Mouse (Mus musculus) lung, postnatal 0 days (tissue): ENCODE data around the gene Ptp4a2. TPM values are rescaled to one million over a fixed set of nuclear protein-coding genes. Genes with fewer than 3 reads are reported as not detected.

Source experiments
- ATAC-seq: fragments of 200-750 bp; cut with Nextera tagmentation; 2 replicates; pipeline ENCODE4 v1.8.0; 2017; ENCODE audit warnings: moderate library complexity
- DNase-seq: peaks from one replicate; pipeline ENCODE4 v3.0.0-alpha.2; 2016; ENCODE audit warnings: low spot score
- H3K27ac ChIP-seq: fragments of 300-500 bp; sonication (generic); 2 replicates; pipeline ENCODE4 v1.5.1; 2014; ENCODE audit warnings: antibody characterized with exemption, mild to moderate bottlenecking, low read length, mixed read lengths
- H3K27me3 ChIP-seq: fragments of 300-500 bp; sonication (generic); replicated peaks from 2 replicates; pipeline ENCODE4 v1.6.1; 2014; ENCODE audit warnings: low read length, mixed read lengths; ENCODE audit not compliant: insufficient read depth
- H3K36me3 ChIP-seq: fragments of 300-500 bp; sonication (generic); 2 replicates; pipeline ENCODE4 v1.6.1; 2014; ENCODE audit warnings: low read length, mixed read lengths; ENCODE audit not compliant: insufficient read depth
- H3K4me1 ChIP-seq: fragments of 300-500 bp; sonication (generic); 2 replicates; pipeline ENCODE4 v1.6.1; 2014; ENCODE audit warnings: antibody characterized with exemption, low read depth, low read length, mixed read lengths; ENCODE audit not compliant: insufficient read depth
- H3K4me2 ChIP-seq: fragments of 300-500 bp; sonication (generic); replicated peaks from 2 replicates; pipeline ENCODE4 v1.6.1; 2014; ENCODE audit warnings: low read depth, mild to moderate bottlenecking, low read length, moderate library complexity, mixed read lengths
- H3K4me3 ChIP-seq: fragments of 300-500 bp; sonication (generic); 2 replicates; pipeline ENCODE4 v1.5.1; 2014; ENCODE audit warnings: low read depth, low read length
- H3K9ac ChIP-seq: fragments of 300-500 bp; sonication (generic); replicated peaks from 2 replicates; pipeline ENCODE4 v1.6.1; 2014; ENCODE audit warnings: low read depth, mild to moderate bottlenecking
- H3K9me3 ChIP-seq: fragments of 300-500 bp; sonication (generic); 2 replicates; pipeline ENCODE4 v1.6.1; 2016; ENCODE audit warnings: low read length, mixed read lengths
- CTCF ChIP-seq: IDR thresholded peaks from 2 replicates; pipeline ENCODE4 v1.5.1; 2016; ENCODE audit warnings: antibody characterized with exemption, mild to moderate bottlenecking
- EP300 ChIP-seq: IDR thresholded peaks from 2 replicates; pipeline ENCODE4 v1.6.1; 2016; ENCODE audit warnings: antibody characterized with exemption, mild to moderate bottlenecking, control low read depth
- WGBS: fragments of 180-500 bp; shearing (Covaris S2); extraction: QIAGEN DNeasy Blood & Tissue Kit; methylation state at CpG from one replicate; pipeline ENCODE4 v1.1.7; 2014; 5-methylcytosine and 5-hydroxymethylcytosine counted together
- polyA plus RNA-seq: library from polyadenylated mRNA; unstranded; fragments of >200 nt; fragmentation: Nextera tagmentation; extraction: Ambion mirVana; gene quantifications from 2 replicates; pipeline ENCODE4 v1.2.1, GENCODE M21; 2015

Ptp4a2 gene
- polyA plus RNA-seq, 1 experiment from 2014 or later, result 318 TPM

GRCm38 (mm10) chr4:129835296-129835695 is 24.3 kb downstream of the Ptp4a2 start:
- no peak for ATAC-seq
- WGBS, result 85% methylated on average over 7 of the region's 7 CpGs
- H3K9me3 ChIP-seq, result no peaks in the 10 kb centered on the region
- H3K9ac ChIP-seq, result no peak overlapping the region
- no peaks in the 10 kb centered on the region; the same call in 1 of the 2 replicates for H3K36me3 ChIP-seq
- no peak for TF ChIP-seq EP300
- no peak for TF ChIP-seq CTCF
- no peak overlapping the region for H3K27ac ChIP-seq
- no peak overlapping the region for H3K4me2 ChIP-seq
- H3K4me3 ChIP-seq, result no peak overlapping the region
- no peaks in the 10 kb centered on the region for H3K4me1 ChIP-seq
- no peak for DNase-seq
- no peaks in the 10 kb centered on the region for H3K27me3 ChIP-seq

GRCm38 (mm10) chr4:129839866-129840555 is 29.0 kb downstream of the Ptp4a2 start:
- no peak for ATAC-seq
- peaks cover 5% of the 10 kb centered on the region; the same call in 1 of the 2 replicates for H3K36me3 ChIP-seq
- no peaks in the 10 kb centered on the region for H3K9me3 ChIP-seq
- WGBS, result 85% methylated on average over 7 of the region's 7 CpGs
- H3K27me3 ChIP-seq, result no peaks in the 10 kb centered on the region
- no peak for DNase-seq
- no peak overlapping the region for H3K9ac ChIP-seq
- H3K27ac ChIP-seq, result no peak overlapping the region
- no peak overlapping the region for H3K4me2 ChIP-seq
- no peaks in the 10 kb centered on the region for H3K4me1 ChIP-seq
- no peak overlapping the region for H3K4me3 ChIP-seq
- TF ChIP-seq EP300, result no peak
- TF ChIP-seq CTCF, result no peak

- ATAC-seq (no peak), DNase-seq (peak; percentile 14)
- Histone ChIP-seq H3K9me3 (no peaks in the 10 kb centered on the region), H3K4me1 (no peaks in the 10 kb centered on the region), H3K36me3 (peaks cover 21% of the 10 kb centered on the region; the same call in 1 of the 2 replicates), H3K4me2 (no peak overlapping the region), H3K27ac (no peak overlapping the region), H3K9ac (no peak overlapping the region), H3K27me3 (no peaks in the 10 kb centered on the region), H3K4me3 (no peak overlapping the region)
- 76% methylated on average over 9 of the region's 9 CpGs for WGBS
- TF ChIP-seq EP300 (no peak), CTCF (peak; percentile 65)
These were observed 35.8 kb downstream of the Ptp4a2 start for GRCm38 (mm10) chr4:129846823-129847222.

GRCm38 (mm10) chr4:129850491-129850890 is 39.5 kb downstream of the Ptp4a2 start:
- Histone ChIP-seq H3K4me1 (no peaks in the 10 kb centered on the region), H3K4me3 (no peak overlapping the region), H3K27me3 (no peaks in the 10 kb centered on the region), H3K9me3 (no peaks in the 10 kb centered on the region), H3K27ac (no peak overlapping the region), H3K9ac (no peak overlapping the region), H3K4me2 (no peak overlapping the region), H3K36me3 (peaks cover 17% of the 10 kb centered on the region; the same call in 1 of the 2 replicates)
- TF ChIP-seq CTCF (peak; percentile 41), EP300 (no peak)
- ATAC-seq, result no peak
- 88% methylated on average over 2 of the region's 2 CpGs for WGBS
- DNase-seq, result no peak

GRCm38 (mm10) chr4:129851861-129852260 is 40.8 kb downstream of the Ptp4a2 start:
- TF ChIP-seq CTCF, result no peak
- TF ChIP-seq EP300, result no peak
- Histone ChIP-seq H3K27me3 (no peaks in the 10 kb centered on the region), H3K9me3 (no peaks in the 10 kb centered on the region), H3K4me3 (no peak overlapping the region), H3K4me1 (no peaks in the 10 kb centered on the region), H3K9ac (no peak overlapping the region), H3K4me2 (no peak overlapping the region), H3K36me3 (0 out of 2 replicates have a peak, but pooled peaks cover 4% of the 10 kb centered on the region), H3K27ac (no peak overlapping the region)
- ATAC-seq (no peak), DNase-seq (no peak)
- 82% methylated on average over 3 of the region's 3 CpGs for WGBS

- Histone ChIP-seq H3K36me3 (0 out of 2 replicates have a peak, but pooled peaks cover 3% of the 10 kb centered on the region), H3K4me1 (no peaks in the 10 kb centered on the region), H3K9me3 (no peaks in the 10 kb centered on the region), H3K9ac (no peak overlapping the region), H3K27ac (no peak overlapping the region), H3K27me3 (no peaks in the 10 kb centered on the region), H3K4me2 (no peak overlapping the region), H3K4me3 (no peak overlapping the region)
- no peak for ATAC-seq
- TF ChIP-seq CTCF (no peak), EP300 (no peak)
- WGBS, result 81% methylated on average over 2 of the region's 2 CpGs
- no peak for DNase-seq
These were observed 42.0 kb downstream of the Ptp4a2 start for GRCm38 (mm10) chr4:129853053-129853452.
